8 mouse cellular contexts compared by ENCODE assay signal in the genomic region with DNA sequence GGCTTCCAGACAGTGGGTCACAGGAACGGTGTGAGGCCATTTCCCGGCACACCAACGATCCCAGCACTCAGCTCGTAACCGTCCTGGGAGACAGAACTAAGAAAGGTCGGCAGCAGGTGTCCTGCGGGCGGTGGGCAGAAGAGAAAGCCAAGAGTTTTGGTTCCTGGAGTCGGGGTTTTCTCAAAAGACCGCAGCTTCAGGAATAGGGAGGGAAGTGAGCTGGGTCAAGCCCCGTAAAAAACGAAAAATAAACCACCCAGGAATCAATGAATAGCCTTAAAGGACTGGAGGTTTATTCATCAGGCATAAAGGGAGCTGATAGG.
DNase-seq lines count a peak whose midpoint lies in the region; ATAC-seq and TF ChIP-seq lines count a peak whose summit lies in the region.

No protein-coding gene starts in this region.

- H3K4me1 ChIP-seq in lung, embryonic 16.5 days (replicated peaks; ENCODE audit: control insufficient read depth, insufficient read depth, low read length), result peaks cover 14% of the 10 kb centered on the region
- H3K4me1 ChIP-seq in forebrain, embryonic 10.5 days, result peaks cover 35% of the 10 kb centered on the region
- H3K4me1 ChIP-seq in intestine, postnatal 0 days (replicated peaks; ENCODE audit: control insufficient read depth, insufficient read depth, low read length), result 0 out of 2 replicates have a peak, but pooled peaks cover 7% of the 10 kb centered on the region
- peaks cover 14% of the 10 kb centered on the region; the same call in 1 of the 2 replicates for H3K4me1 ChIP-seq in neural tube, embryonic 14.5 days (ENCODE audit: control insufficient read depth, insufficient read depth, low read length)

- H3K9ac ChIP-seq in lung, embryonic 16.5 days (ENCODE audit: low read length), result peak overlapping the region; percentile 70
- H3K9ac ChIP-seq in intestine, postnatal 0 days (ENCODE audit: low read depth, low read length), result peak overlapping the region; percentile 31; the same call in 1 of the 2 replicates
- H3K9ac ChIP-seq in neural tube, embryonic 14.5 days (replicated peaks; ENCODE audit: low read depth, low read length), result peak overlapping the region; percentile 46; the same call in 1 of the 2 replicates

- H3K36me3 ChIP-seq in lung, embryonic 16.5 days (ENCODE audit: control insufficient read depth, insufficient read depth, low read length), result no peaks in the 10 kb centered on the region
- H3K36me3 ChIP-seq in forebrain, embryonic 10.5 days (replicated peaks), result no peaks in the 10 kb centered on the region
- H3K36me3 ChIP-seq in intestine, postnatal 0 days (ENCODE audit: control insufficient read depth, insufficient read depth), result no peaks in the 10 kb centered on the region
- H3K36me3 ChIP-seq in neural tube, embryonic 14.5 days (ENCODE audit: control insufficient read depth, insufficient read depth, low read length), result no peaks in the 10 kb centered on the region

- peak overlapping the region; percentile 49 for H3K4me3 ChIP-seq in lung, embryonic 16.5 days (ENCODE audit: low read length)
- peak overlapping the region; percentile 52 for H3K4me3 ChIP-seq in forebrain, embryonic 10.5 days
- H3K4me3 ChIP-seq in intestine, postnatal 0 days (ENCODE audit: low read depth, low read length), result peak overlapping the region; percentile 35
- H3K4me3 ChIP-seq in neural tube, embryonic 14.5 days (ENCODE audit: low read depth, low read length), result peak overlapping the region; percentile 15

- H3K9me3 ChIP-seq in lung, embryonic 16.5 days (ENCODE audit: control insufficient read depth, low read length), result no peaks in the 10 kb centered on the region
- H3K9me3 ChIP-seq in forebrain, embryonic 10.5 days, result no peaks in the 10 kb centered on the region
- no peaks in the 10 kb centered on the region for H3K9me3 ChIP-seq in intestine, postnatal 0 days (ENCODE audit: control insufficient read depth)
- no peaks in the 10 kb centered on the region for H3K9me3 ChIP-seq in neural tube, embryonic 14.5 days (ENCODE audit: control insufficient read depth, low read length)

- peak overlapping the region; percentile 70 for H3K4me2 ChIP-seq in lung, embryonic 16.5 days (ENCODE audit: low read depth, low read length)
- H3K4me2 ChIP-seq in intestine, postnatal 0 days (replicated peaks; ENCODE audit: low read depth), result peak overlapping the region; percentile 81
- peak overlapping the region; percentile 71 for H3K4me2 ChIP-seq in neural tube, embryonic 14.5 days (ENCODE audit: low read depth, low read length)

- 2% methylated on average over 12 of the region's 12 CpGs for WGBS in lung, embryonic 16.5 days
- 2% methylated on average over 12 of the region's 12 CpGs for WGBS in forebrain, embryonic 10.5 days
- WGBS in intestine, postnatal 0 days, result 2% methylated on average over 12 of the region's 12 CpGs
- WGBS in neural tube, embryonic 14.5 days, result 0% methylated on average over 12 of the region's 12 CpGs

- no peak for ATAC-seq in lung, embryonic 16.5 days (ENCODE audit: low read depth)
- ATAC-seq in intestine, postnatal 0 days, result no peak
- no peak for ATAC-seq in neural tube, embryonic 14.5 days (ENCODE audit: low read depth)

- H3K27me3 ChIP-seq in lung, embryonic 16.5 days (ENCODE audit: control insufficient read depth, insufficient read depth, low read depth, low read length), result no peaks in the 10 kb centered on the region
- H3K27me3 ChIP-seq in forebrain, embryonic 10.5 days (ENCODE audit: poor library complexity, severe bottlenecking), result peaks cover 45% of the 10 kb centered on the region
- H3K27me3 ChIP-seq in intestine, postnatal 0 days (replicated peaks; ENCODE audit: control insufficient read depth, insufficient read depth, low read length), result no peaks in the 10 kb centered on the region
- no peaks in the 10 kb centered on the region for H3K27me3 ChIP-seq in neural tube, embryonic 14.5 days (ENCODE audit: control insufficient read depth, insufficient read depth, low read length)

- no peak for TF ChIP-seq CTCF in intestine, postnatal 0 days (IDR thresholded peaks at IDR 0.05; ENCODE audit: low read depth)

- peak overlapping the region; percentile 65 for H3K27ac ChIP-seq in lung, embryonic 16.5 days (ENCODE audit: low read length)
- peak overlapping the region; percentile 83 for H3K27ac ChIP-seq in forebrain, embryonic 10.5 days
- no peak overlapping the region for H3K27ac ChIP-seq in intestine, postnatal 0 days (ENCODE audit: low read depth, low read length)
- peak overlapping the region; percentile 45; the same call in 1 of the 2 replicates for H3K27ac ChIP-seq in neural tube, embryonic 14.5 days (ENCODE audit: low read depth, low read length)

- no peak for DNase-seq in lung, adult 18-20 months
- peak; percentile 48 for DNase-seq in forebrain, embryonic 10.5 days (ENCODE audit: extremely low spot score, low spot score)
- no peak for DNase-seq in adrenal gland, postnatal 10 days
- no peak for DNase-seq in lung, postnatal 10 days
- no peak for DNase-seq in frontal cortex, postnatal 25 days (ENCODE audit: low spot score in 2 of 2)
